ENCODE assay signal across 11 mouse cellular contexts in the genomic region with DNA sequence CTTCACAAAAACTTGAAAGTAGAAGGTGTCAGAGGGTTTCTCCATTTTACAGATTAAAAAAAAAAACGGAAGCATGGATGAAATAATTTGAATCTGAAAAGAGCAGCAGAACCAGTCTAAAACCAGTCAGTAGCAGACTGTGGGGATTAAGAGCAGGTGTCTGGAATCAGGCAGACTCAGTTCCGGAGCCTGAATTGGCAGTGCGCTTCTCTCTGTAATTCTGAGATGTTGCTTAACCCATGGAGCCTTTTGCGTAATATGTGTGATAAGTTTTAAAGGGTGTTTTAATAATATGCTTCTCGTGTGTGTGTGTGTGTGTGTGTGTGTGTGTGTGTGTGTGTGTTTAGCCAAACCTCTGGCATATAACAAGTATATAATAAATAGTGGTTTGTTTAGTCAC.
"Had no signal": no experiment of that assay in that cellular context is flagged by ENCODE, and none has a peak within 500 bp of the region (broad histone marks: within the 10 kb centered on the region; RNA-seq: fewer than 3 reads in every experiment).

No protein-coding gene starts in this region.

- DNase-seq: kidney, adult 8-10 months; kidney, postnatal 25 days; liver; lung, embryonic 14.5 days; lung, postnatal 14 days; right cerebral cortex, adult 18-20 months; right cerebral cortex, postnatal 25 days; thymus, postnatal 36 days had no signal

- H3K9ac ChIP-seq: limb, embryonic 12.5 days; liver, embryonic 14.5 days; lung, embryonic 14.5 days; midbrain, embryonic 13.5 days had no signal

- H3K27me3 ChIP-seq: limb, embryonic 12.5 days; midbrain, embryonic 13.5 days had no signal

- H3K4me2 ChIP-seq: limb, embryonic 12.5 days; lung, embryonic 14.5 days; midbrain, embryonic 13.5 days had no signal

- H3K4me1 ChIP-seq: limb, embryonic 12.5 days had no signal

- H3K4me3 ChIP-seq: limb, embryonic 12.5 days; midbrain, embryonic 13.5 days had no signal

- ATAC-seq: midbrain, embryonic 13.5 days had no signal

- H3K36me3 ChIP-seq: limb, embryonic 12.5 days; midbrain, embryonic 13.5 days had no signal

- H3K27ac ChIP-seq: limb, embryonic 12.5 days; liver, embryonic 14.5 days; midbrain, embryonic 13.5 days had no signal

- H3K9me3 ChIP-seq: limb, embryonic 12.5 days; midbrain, embryonic 13.5 days had no signal
